Mouse (Mus musculus) gastrocnemius, postnatal 36 days (tissue): ENCODE data around the gene Casr. TPM values are rescaled to one million over a fixed set of nuclear protein-coding genes. Genes with fewer than 3 reads are reported as not detected.
A peak's percentile ranks its signal among the peaks of the same experiment; 100 is the strongest.

ENCODE experiments used
- DNase-seq, 2 experiments: peaks; one replicate each; pipeline ENCODE4 v3.0.0; 2022
- intact Hi-C: fragments of 180-260 bp; cut with DNase I; formaldehyde crosslinking; loops from one replicate; pipeline ENCODE4 v1.15.1; 2025
- long read RNA-seq, 2 experiments: library from polyadenylated mRNA; stranded (forward); transcript quantifications; one replicate each; pipeline ENCODE4 v2.0.0; 2021
- total RNA-seq, 2 experiments: library from RNA; stranded (reverse); gene quantifications; 2 replicates each; pipeline ENCODE4 v1.2.3; 2021

Gene Casr
- 1 to 10 TPM in 1 of 2 experiments, under 1 TPM in 1; 0.74 to 1.3 TPM for total RNA-seq
- long read RNA-seq, experiment 1, partial matches to known transcripts = 0 of 2 reads
- long read RNA-seq, experiment 1, other reads (novel, unspliced or antisense) = 2 of 2 reads
- long read RNA-seq, experiment 2, partial matches to known transcripts = 0 of 3 reads
- long read RNA-seq, experiment 2, other reads (novel, unspliced or antisense) = 3 of 3 reads

GRCm38 (mm10) chr16:36561386-36562338 is at the start of gene Casr:
Gene Casr, minus strand, starts transcription at chr16:36562141.
- DNase-seq = no peak
- intact Hi-C loops = no loop called here

GRCm38 (mm10) chr16:36602632-36603031 is 40.7 kb upstream of the Casr start:
- intact Hi-C loops = no loop called here
- no peak for DNase-seq

GRCm38 (mm10) chr16:36598265-36598664 is 36.3 kb upstream of the Casr start:
- intact Hi-C loops = no loop called here
- DNase-seq = no peak

GRCm38 (mm10) chr16:36596671-36597410 is 34.9 kb upstream of the Casr start:
- DNase-seq = no peak
- intact Hi-C loops = no loop called here

- DNase-seq = no peak
- intact Hi-C loops = no loop called here
These were observed 28.0 kb upstream of the Casr start for GRCm38 (mm10) chr16:36589898-36590297.

- intact Hi-C loops = no loop called here
- no peak for DNase-seq
These were observed 26.0 kb upstream of the Casr start for GRCm38 (mm10) chr16:36587971-36588370.

- intact Hi-C loops = no loop called here
- DNase-seq = no peak
These were observed 20.1 kb upstream of the Casr start for GRCm38 (mm10) chr16:36582073-36582472.

- intact Hi-C loops = no loop called here
- no peak for DNase-seq
These were observed 10.0 kb upstream of the Casr start for GRCm38 (mm10) chr16:36571942-36572341.

GRCm38 (mm10) chr16:36559573-36559972 is 2.4 kb downstream of the Casr start:
- intact Hi-C loops = no loop called here
- no peak for DNase-seq

GRCm38 (mm10) chr16:36555672-36556165 is 6.2 kb downstream of the Casr start:
- no peak for DNase-seq
- intact Hi-C loops = no loop called here

GRCm38 (mm10) chr16:36553624-36554023 is 8.3 kb downstream of the Casr start:
- intact Hi-C loops = no loop called here
- no peak for DNase-seq

- intact Hi-C loops = no loop called here
- no peak for DNase-seq
These were observed 16.6 kb downstream of the Casr start for GRCm38 (mm10) chr16:36545333-36545732.

GRCm38 (mm10) chr16:36543091-36543490 is 18.9 kb downstream of the Casr start:
- intact Hi-C loops = no loop called here
- no peak for DNase-seq

GRCm38 (mm10) chr16:36540834-36541233 is 21.1 kb downstream of the Casr start:
- no peak for DNase-seq
- intact Hi-C loops = no loop called here

GRCm38 (mm10) chr16:36532981-36533687 is 28.8 kb downstream of the Casr start:
- intact Hi-C loops = no loop called here
- DNase-seq = no peak

- DNase-seq = no peak
- intact Hi-C loops = no loop called here
These were observed 29.9 kb downstream of the Casr start for GRCm38 (mm10) chr16:36532046-36532445.

GRCm38 (mm10) chr16:36531630-36532029 is 30.3 kb downstream of the Casr start:
- DNase-seq = no peak
- intact Hi-C loops = no loop called here

- intact Hi-C loops = no loop called here
- DNase-seq = peak; percentile 34 to 51
These were observed 31.1 kb downstream of the Casr start for GRCm38 (mm10) chr16:36530566-36531552.

GRCm38 (mm10) chr16:36528822-36529221 is 33.1 kb downstream of the Casr start:
- intact Hi-C loops = no loop called here
- DNase-seq = no peak
